Mouse (Mus musculus): ENCODE results near the gene Ccdc71. TPM values are rescaled to one million over a fixed set of nuclear protein-coding genes. Genes with fewer than 3 reads are reported as not detected.
A peak's percentile ranks its signal among the peaks of the same experiment; 100 is the strongest.

Ccdc71 gene
- total RNA-seq, 2 experiments from 2014 or later = 37.0 to 37.8 TPM

DNA sequence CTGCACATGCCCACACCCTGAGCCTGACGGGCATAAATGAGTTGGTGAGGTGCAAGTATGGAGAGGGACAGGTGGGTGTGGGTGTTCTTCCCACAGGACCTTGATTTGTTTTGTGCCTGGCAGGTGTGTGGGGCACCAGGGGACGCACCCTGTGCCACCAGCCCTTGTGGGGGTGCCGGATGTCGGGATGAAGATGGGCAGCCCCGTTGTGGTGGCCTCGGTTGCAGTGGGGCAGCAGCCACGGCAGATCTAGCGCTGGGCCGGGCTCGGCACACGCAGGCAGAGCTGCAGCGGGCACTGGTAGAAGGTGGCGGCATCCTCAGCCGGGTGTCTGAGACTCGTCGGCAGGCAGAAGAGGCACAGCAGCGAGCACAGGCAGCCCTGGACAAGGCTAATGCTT, 28.1 kb downstream of the Ccdc71 start:
- DNase-seq (ENCODE audit: low spot score in 2 of 2) = no peak

GRCm38 (mm10) chr9:108489215-108489614, 28.9 kb downstream of the Ccdc71 start:
- no peak for DNase-seq (ENCODE audit: low spot score in 2 of 2)

DNA sequence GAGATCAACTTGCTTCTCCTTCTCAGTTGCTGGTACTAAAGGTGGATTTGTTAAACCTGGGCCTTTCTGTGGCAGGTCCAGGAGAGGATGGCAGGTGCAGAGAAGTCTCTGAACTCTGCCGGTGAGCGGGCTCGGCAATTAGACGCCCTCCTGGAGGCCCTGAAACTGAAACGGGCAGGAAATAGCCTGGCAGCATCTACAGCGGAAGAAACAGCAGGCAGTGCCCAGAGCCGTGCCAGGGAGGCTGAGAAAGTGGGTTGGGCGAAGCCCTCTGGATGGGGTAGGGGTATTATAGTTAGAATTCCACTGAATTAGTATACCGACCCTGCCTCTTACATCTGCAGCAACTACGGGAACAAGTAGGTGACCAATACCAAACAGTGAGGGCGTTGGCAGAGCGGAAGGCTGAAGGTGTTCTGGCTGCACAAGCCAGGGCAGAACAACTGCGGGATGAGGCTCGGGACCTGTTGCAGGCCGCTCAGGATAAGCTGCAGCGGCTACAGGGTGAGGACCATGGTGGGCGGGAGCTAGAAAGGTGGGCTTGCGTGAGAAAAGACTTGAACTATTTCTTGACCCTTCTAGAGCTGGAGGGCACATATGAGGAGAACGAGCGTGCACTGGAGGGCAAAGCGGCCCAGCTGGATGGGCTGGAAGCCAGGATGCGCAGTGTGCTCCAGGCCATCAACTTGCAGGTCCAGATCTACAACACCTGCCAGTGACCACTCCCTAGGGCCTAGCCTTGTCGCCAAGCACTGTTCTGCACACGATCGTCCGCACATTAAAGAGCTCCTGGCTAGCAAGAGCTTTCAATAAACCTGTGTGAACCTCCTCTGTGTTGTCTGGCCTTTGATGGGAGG, 29.6 kb downstream of the Ccdc71 start:
- DNase-seq (ENCODE audit: low spot score in 2 of 2) = peak in 1 of 2 experiments; percentile 28

GRCm38 (mm10) chr9:108490559-108491285, 30.4 kb downstream of the Ccdc71 start, which contains the start of gene Usp19:
Usp19 (plus strand) TSS chr9:108490602.
- DNase-seq (ENCODE audit: low spot score in 2 of 2) = peak; percentile 93 to 96

DNA sequence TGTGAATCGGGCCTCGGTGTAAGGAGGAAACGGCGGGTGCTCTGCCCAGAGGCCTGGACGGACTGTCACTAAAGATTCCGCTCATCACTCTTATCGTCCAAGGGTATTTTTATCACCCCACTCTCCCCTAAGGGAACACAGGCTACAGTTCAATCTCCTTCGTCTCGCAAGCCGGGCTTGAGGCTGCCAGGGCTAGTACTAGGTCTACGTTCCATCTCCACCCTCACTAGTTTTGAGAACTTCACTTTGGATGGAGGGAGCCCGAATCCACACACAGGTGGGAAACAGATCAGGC, 30.9 kb downstream of the Ccdc71 start:
- no peak for DNase-seq (ENCODE audit: low spot score in 2 of 2)

DNA sequence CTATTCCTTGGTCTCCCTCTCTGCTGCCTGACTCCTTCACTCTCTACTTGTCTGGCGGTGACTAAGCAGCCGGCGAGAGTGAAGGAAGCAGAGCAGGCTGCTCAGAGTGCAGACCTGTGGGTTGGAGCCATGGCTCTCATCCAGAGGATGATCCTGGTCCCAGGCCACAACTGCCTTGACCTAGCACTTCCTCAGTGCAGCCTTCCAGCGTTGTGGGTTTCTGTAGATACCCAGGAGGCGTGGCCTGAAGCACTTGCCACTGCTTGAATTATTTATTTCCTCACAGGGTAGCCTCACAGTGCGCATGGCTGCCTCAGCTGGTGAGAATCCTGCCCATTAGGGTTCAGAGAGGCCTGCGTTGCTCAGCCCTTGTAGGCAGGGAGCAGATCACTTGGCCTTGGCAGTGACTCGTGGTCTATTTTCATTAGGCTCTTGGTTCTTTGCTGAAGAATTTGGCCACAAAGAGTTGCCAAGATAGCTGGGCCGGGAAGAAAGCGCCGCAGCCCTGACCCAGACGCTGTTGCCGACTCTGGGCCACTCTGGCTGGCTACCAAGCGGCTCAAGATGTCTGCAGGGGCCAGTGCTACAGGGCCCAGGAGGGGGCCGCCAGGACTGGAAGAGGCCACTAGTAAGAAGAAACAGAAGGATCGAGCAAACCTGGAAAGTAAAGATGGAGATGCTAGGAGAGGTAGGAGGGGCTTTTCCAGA, 31.9 kb downstream of the Ccdc71 start:
- DNase-seq (ENCODE audit: low spot score in 2 of 2) = peak in 1 of 2 experiments; percentile 39

DNA sequence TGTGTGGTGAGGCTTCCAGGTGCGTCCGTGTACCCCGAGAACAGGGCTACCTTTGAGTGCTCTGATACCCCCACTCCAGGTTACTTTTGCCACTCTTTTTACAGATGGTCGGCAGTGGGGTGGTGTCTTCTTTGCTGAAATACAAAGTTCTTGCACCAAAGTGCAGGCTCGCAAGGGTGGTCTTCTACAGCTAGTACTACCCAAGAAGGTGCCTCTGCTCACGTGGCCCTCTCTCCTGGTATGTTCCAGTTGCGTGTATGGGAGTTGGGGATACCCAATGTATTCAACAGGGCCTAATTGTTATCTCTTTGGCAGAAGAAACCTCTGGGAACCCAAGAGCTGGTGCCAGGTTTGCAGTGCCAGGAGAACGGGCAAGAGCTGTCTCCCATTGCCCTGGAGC, 32.9 kb downstream of the Ccdc71 start:
- no peak for DNase-seq (ENCODE audit: low spot score in 2 of 2)

- DNase-seq (ENCODE audit: low spot score in 2 of 2) = no peak
Observed at GRCm38 (mm10) chr9:108494146-108494825, 34.0 kb downstream of the Ccdc71 start.

DNA sequence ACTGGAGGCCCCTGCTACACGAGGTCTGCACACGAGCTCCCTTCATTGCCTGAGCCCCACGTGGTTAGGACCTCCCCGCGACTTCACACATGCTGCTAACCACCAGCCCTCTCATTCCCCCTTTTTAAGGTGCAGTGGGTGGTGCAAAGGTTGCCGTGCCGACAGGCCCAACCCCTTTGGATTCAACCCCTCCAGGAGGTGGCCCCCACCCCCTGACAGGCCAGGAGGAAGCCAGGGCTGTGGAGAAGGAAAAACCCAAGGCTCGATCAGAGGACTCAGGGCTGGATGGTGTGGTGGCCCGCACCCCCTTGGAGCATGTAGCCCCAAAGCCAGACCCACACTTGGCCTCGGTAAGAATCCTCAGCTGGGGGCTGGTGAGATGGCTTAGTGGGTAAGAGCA, 34.6 kb downstream of the Ccdc71 start:
- DNase-seq (ENCODE audit: low spot score in 2 of 2) = no peak

DNA sequence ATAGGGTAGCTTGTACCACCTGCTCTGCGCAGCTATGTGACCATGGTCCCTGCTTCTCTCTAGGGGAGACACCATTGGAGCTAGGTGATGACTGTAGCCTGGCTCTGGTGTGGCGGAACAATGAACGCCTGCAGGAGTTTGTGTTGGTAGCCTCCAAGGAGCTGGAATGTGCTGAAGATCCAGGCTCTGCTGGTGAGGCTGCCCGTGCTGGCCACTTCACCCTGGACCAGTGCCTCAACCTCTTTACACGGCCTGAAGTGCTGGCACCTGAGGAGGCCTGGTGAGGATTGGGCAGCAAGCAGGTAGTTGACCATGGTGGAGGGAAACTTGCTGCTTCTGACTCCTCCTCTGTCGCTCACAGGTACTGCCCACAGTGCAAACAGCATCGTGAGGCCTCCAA, 38.9 kb downstream of the Ccdc71 start:
- no peak for DNase-seq (ENCODE audit: low spot score in 2 of 2)

- no peak for DNase-seq (ENCODE audit: low spot score in 2 of 2)
Observed at GRCm38 (mm10) chr9:108499943-108500342, 39.6 kb downstream of the Ccdc71 start.

- DNase-seq (ENCODE audit: low spot score in 2 of 2) = no peak
Observed at GRCm38 (mm10) chr9:108506901-108507300, 46.6 kb downstream of the Ccdc71 start.

DNA sequence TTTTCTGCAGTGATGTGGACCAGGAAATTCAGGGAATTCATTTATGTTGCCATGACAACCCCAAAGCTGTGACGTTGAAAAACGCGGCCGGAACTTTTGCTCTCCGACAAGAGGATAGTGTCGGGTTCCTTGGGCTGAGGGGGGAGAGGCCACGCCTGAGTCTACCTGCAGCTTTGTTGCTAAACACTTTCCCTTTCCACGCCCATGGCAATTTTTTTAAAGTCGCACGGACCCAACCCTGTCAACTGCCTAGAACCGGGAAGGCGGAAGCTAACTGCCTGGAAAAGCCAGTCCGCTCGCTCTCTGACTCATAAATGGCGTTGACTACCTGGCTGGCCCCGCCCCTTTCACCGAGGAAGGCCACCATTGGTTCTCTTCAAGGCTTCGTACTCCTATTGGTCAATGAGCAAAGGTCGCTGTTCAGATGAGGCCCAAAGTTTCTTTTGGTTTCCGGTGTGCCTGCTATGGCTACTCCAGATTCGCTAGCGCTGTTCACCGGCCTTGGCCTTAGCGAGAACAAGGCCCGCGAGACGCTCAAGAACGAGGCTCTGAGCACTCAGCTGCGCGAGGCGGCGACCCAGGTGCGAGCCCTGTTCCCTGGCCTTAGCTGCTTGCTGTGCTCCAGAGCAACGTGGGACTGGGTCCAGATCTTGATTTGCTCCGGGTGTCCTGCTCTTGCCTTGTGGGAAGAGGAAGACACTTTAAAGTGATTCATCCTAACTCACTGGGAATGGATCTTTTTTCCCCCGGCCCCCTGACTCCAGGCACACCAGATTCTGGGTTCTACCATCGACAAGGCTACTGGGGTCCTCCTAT, 47.5 kb downstream of the Ccdc71 start, which contains the start of gene Qars:
Gene Qars, plus strand, starts transcription at position 88 of the 816 bp plus-strand sequence.
- DNase-seq (ENCODE audit: low spot score in 2 of 2) = peak; percentile 91 to 96

GRCm38 (mm10) chr9:108508776-108509175, 48.4 kb downstream of the Ccdc71 start:
- DNase-seq (ENCODE audit: low spot score in 2 of 2) = no peak

Other genes starting within 250 kb of the Ccdc71 start
- gene Dag1, start 196.6 kb upstream of the Ccdc71 start, total RNA-seq (2021) = 100 to 1,000 TPM; 119 to 120 TPM
- gene Nicn1, start 170.1 kb upstream of the Ccdc71 start, total RNA-seq (2021) = 10 to 100 TPM; 85.7 to 86.1 TPM
- 10 to 100 TPM; 27.1 to 27.9 TPM for gene Amt, start 163.7 kb upstream of the Ccdc71 start, total RNA-seq (2021)
- gene Rhoa, start 154.4 kb upstream of the Ccdc71 start, total RNA-seq (2021) = 100 to 1,000 TPM; 189 to 198 TPM
- 10 to 100 TPM; 45.3 to 46.8 TPM for gene Tcta, start 154.4 kb upstream of the Ccdc71 start, total RNA-seq (2021)
- gene Gpx1, start 121.6 kb upstream of the Ccdc71 start, total RNA-seq (2021) = 10 to 100 TPM; 67.3 to 68.7 TPM
- 100 to 1,000 TPM; 111 to 121 TPM for gene Usp4, start 112.7 kb upstream of the Ccdc71 start, total RNA-seq (2021)
- gene 1700102P08Rik, start 67.7 kb upstream of the Ccdc71 start, total RNA-seq (2021) = 1 to 10 TPM in 1 of 2 experiments, under 1 TPM in 1; 0.86 to 1.2 TPM
- under 1 TPM in 1 of 2 experiments, not detected in 1; 0.14 TPM for gene Ccdc36, start 32.0 kb upstream of the Ccdc71 start, total RNA-seq (2021)
- not detected for gene BC048562, start 24.0 kb upstream of the Ccdc71 start, total RNA-seq (2021)
- gene Klhdc8b, start 1.1 kb downstream of the Ccdc71 start, total RNA-seq (2021) = 10 to 100 TPM; 17.5 to 18.4 TPM
- gene Lamb2, start 19.2 kb downstream of the Ccdc71 start, total RNA-seq (2021) = 10 to 100 TPM; 34.8 to 39.8 TPM
- gene Usp19, start 30.1 kb downstream of the Ccdc71 start, total RNA-seq (2021) = 100 to 1,000 TPM; 123 to 128 TPM
- 10 to 100 TPM; 77.4 to 91.5 TPM for gene Qars, start 47.2 kb downstream of the Ccdc71 start, total RNA-seq (2021)
- gene Qrich1, start 56.3 kb downstream of the Ccdc71 start, total RNA-seq (2021) = 100 to 1,000 TPM; 123 to 130 TPM
- gene Impdh2, start 99.8 kb downstream of the Ccdc71 start, total RNA-seq (2021) = 10 to 100 TPM; 61.3 to 70.1 TPM
- gene Ndufaf3, start 106.9 kb downstream of the Ccdc71 start, total RNA-seq (2021) = 10 to 100 TPM; 52.0 to 54.6 TPM
- gene Dalrd3, start 109.4 kb downstream of the Ccdc71 start, total RNA-seq (2021) = 10 to 100 TPM; 76.0 to 86.5 TPM
- gene Wdr6, start 118.2 kb downstream of the Ccdc71 start, total RNA-seq (2021) = 100 to 1,000 TPM; 172 to 180 TPM
- gene P4htm, start 137.1 kb downstream of the Ccdc71 start, total RNA-seq (2021) = 10 to 100 TPM; 64.2 to 64.5 TPM
- 10 to 100 TPM; 50.2 to 50.6 TPM for gene Arih2, start 188.9 kb downstream of the Ccdc71 start, total RNA-seq (2021)
- 10 to 100 TPM; 19.6 to 26.3 TPM for gene Slc25a20, start 201.6 kb downstream of the Ccdc71 start, total RNA-seq (2021)
- gene Prkar2a, start 228.8 kb downstream of the Ccdc71 start, total RNA-seq (2021) = 10 to 100 TPM; 43.5 to 49.4 TPM

All from layer of hippocampus, postnatal 14 days (tissue).